Mouse (Mus musculus) kidney, postnatal 0 days (tissue): ENCODE results near the gene Kcnh7. TPM values are rescaled to one million over a fixed set of nuclear protein-coding genes. Genes with fewer than 3 reads are reported as not detected.

Experiments
- ATAC-seq: fragments of 200-750 bp; cut with Nextera tagmentation; replicated peaks from 2 replicates; pipeline ENCODE4 v1.8.0; 2017; ENCODE audit warnings: low read depth, moderate number of reproducible peaks, moderate TSS enrichment, moderate library complexity; ENCODE audit not compliant: low FRiP score
- DNase-seq: peaks from one replicate; pipeline ENCODE4 v3.0.0-alpha.2; 2016; ENCODE audit warnings: low spot score
- H3K27ac ChIP-seq: fragments of 300-500 bp; sonication (generic); 2 replicates; pipeline ENCODE4 v1.5.1; 2014; ENCODE audit warnings: mild to moderate bottlenecking
- H3K27me3 ChIP-seq: fragments of 300-500 bp; sonication (generic); 2 replicates; pipeline ENCODE4 v1.6.1; 2014; ENCODE audit warnings: low read length, mixed read lengths; ENCODE audit not compliant: insufficient read depth
- H3K36me3 ChIP-seq: fragments of 300-500 bp; sonication (generic); 2 replicates; pipeline ENCODE4 v1.6.1; 2014; ENCODE audit warnings: low read length, mixed read lengths; ENCODE audit not compliant: insufficient read depth
- H3K4me1 ChIP-seq: fragments of 300-500 bp; sonication (generic); replicated peaks from 2 replicates; pipeline ENCODE4 v1.6.1; 2014; ENCODE audit warnings: antibody characterized with exemption, low read length, mixed read lengths; ENCODE audit not compliant: insufficient read depth
- H3K4me2 ChIP-seq: fragments of 300-500 bp; sonication (generic); 2 replicates; pipeline ENCODE4 v1.6.1; 2014; ENCODE audit warnings: mild to moderate bottlenecking, low read length, moderate library complexity, mixed read lengths
- H3K4me3 ChIP-seq: fragments of 300-500 bp; sonication (generic); replicated peaks from 2 replicates; pipeline ENCODE4 v1.5.1; 2014; ENCODE audit warnings: low read depth, low read length
- H3K9ac ChIP-seq: fragments of 300-500 bp; sonication (generic); 2 replicates; pipeline ENCODE4 v1.6.1; 2014; ENCODE audit warnings: low read depth, low read length
- H3K9me3 ChIP-seq: fragments of 300-500 bp; sonication (generic); replicated peaks from 2 replicates; pipeline ENCODE4 v1.6.1; 2016; ENCODE audit warnings: low read length, inconsistent platforms, mixed read lengths
- CTCF ChIP-seq: IDR thresholded peaks from 2 replicates; pipeline ENCODE4 v1.5.1; 2016; ENCODE audit warnings: antibody characterized with exemption, low read depth, mild to moderate bottlenecking, moderate library complexity
- WGBS: fragments of 180-500 bp; shearing (Covaris S2); extraction: QIAGEN DNeasy Blood & Tissue Kit; methylation state at CpG from one replicate; pipeline ENCODE4 v1.1.7; 2014; 5-methylcytosine and 5-hydroxymethylcytosine counted together
- polyA plus RNA-seq: library from polyadenylated mRNA; unstranded; fragments of >200 nt; fragmentation: Nextera tagmentation; extraction: Ambion mirVana; gene quantifications from 2 replicates; pipeline ENCODE4 v1.2.1, GENCODE M21; 2015

The Kcnh7 gene
- polyA plus RNA-seq, 1 experiment from 2014 or later, result 0.46 TPM

GRCm38 (mm10) chr2:62907688-62908087 is 276.4 kb downstream of the Kcnh7 start:
- no peak for DNase-seq
- Histone ChIP-seq H3K4me3 (no peak overlapping the region), H3K9ac (no peak overlapping the region), H3K36me3 (no peaks in the 10 kb centered on the region), H3K27ac (peak overlapping the region; percentile 42; the same call in 1 of the 2 replicates), H3K9me3 (no peaks in the 10 kb centered on the region), H3K27me3 (no peaks in the 10 kb centered on the region), H3K4me2 (no peak overlapping the region), H3K4me1 (0 out of 2 replicates have a peak, but pooled peaks cover 2% of the 10 kb centered on the region)
- WGBS, result 67% methylated on average over 3 of the region's 3 CpGs
- ATAC-seq, result no peak
- no peak for TF ChIP-seq CTCF

GRCm38 (mm10) chr2:62902363-62903353 is 281.4 kb downstream of the Kcnh7 start:
- WGBS, result 57% methylated on average over 1 of the region's 1 CpGs
- no peak overlapping the region for H3K9ac ChIP-seq
- H3K9me3 ChIP-seq, result no peaks in the 10 kb centered on the region
- H3K27ac ChIP-seq, result 0 out of 2 replicates have a peak overlapping the region, but pooled peaks have one; percentile 42
- no peak overlapping the region for H3K4me2 ChIP-seq
- no peak overlapping the region for H3K4me3 ChIP-seq
- no peaks in the 10 kb centered on the region for H3K4me1 ChIP-seq
- TF ChIP-seq CTCF, result no peak
- ATAC-seq (0 out of 2 replicates have a peak, but pooled peaks have one; percentile 33), DNase-seq (peak; percentile 39)
- no peaks in the 10 kb centered on the region for H3K36me3 ChIP-seq
- no peaks in the 10 kb centered on the region for H3K27me3 ChIP-seq

- Histone ChIP-seq H3K9me3 (no peaks in the 10 kb centered on the region), H3K4me2 (no peak overlapping the region), H3K27me3 (no peaks in the 10 kb centered on the region), H3K36me3 (no peaks in the 10 kb centered on the region), H3K4me3 (no peak overlapping the region), H3K27ac (no peak overlapping the region), H3K4me1 (no peaks in the 10 kb centered on the region), H3K9ac (no peak overlapping the region)
- WGBS, result 72% methylated on average over 4 of the region's 4 CpGs
- no peak for ATAC-seq
- no peak for DNase-seq
- TF ChIP-seq CTCF, result no peak
Observed at GRCm38 (mm10) chr2:62878763-62879162, 305.3 kb downstream of the Kcnh7 start.

GRCm38 (mm10) chr2:62855391-62855790 is 328.7 kb downstream of the Kcnh7 start:
- no peak overlapping the region for H3K9ac ChIP-seq
- DNase-seq (no peak), ATAC-seq (no peak)
- H3K4me1 ChIP-seq, result no peaks in the 10 kb centered on the region
- 67% methylated on average over 3 of the region's 3 CpGs for WGBS
- H3K36me3 ChIP-seq, result no peaks in the 10 kb centered on the region
- H3K4me3 ChIP-seq, result no peak overlapping the region
- no peak for TF ChIP-seq CTCF
- H3K27ac ChIP-seq, result no peak overlapping the region
- no peaks in the 10 kb centered on the region for H3K27me3 ChIP-seq
- no peak overlapping the region for H3K4me2 ChIP-seq
- no peaks in the 10 kb centered on the region for H3K9me3 ChIP-seq

GRCm38 (mm10) chr2:62842630-62843029 is 341.5 kb downstream of the Kcnh7 start:
- no peaks in the 10 kb centered on the region for H3K27me3 ChIP-seq
- no peak overlapping the region for H3K27ac ChIP-seq
- TF ChIP-seq CTCF, result no peak
- no peaks in the 10 kb centered on the region for H3K36me3 ChIP-seq
- no peak overlapping the region for H3K4me2 ChIP-seq
- no peak overlapping the region for H3K9ac ChIP-seq
- H3K9me3 ChIP-seq, result no peaks in the 10 kb centered on the region
- WGBS, result 63% methylated on average over 1 of the region's 1 CpGs
- ATAC-seq (no peak), DNase-seq (no peak)
- H3K4me1 ChIP-seq, result no peaks in the 10 kb centered on the region
- no peak overlapping the region for H3K4me3 ChIP-seq

GRCm38 (mm10) chr2:62834261-62834660 is 349.8 kb downstream of the Kcnh7 start:
- H3K4me3 ChIP-seq, result no peak overlapping the region
- WGBS, result 89% methylated on average over 1 of the region's 1 CpGs
- H3K9ac ChIP-seq, result no peak overlapping the region
- no peaks in the 10 kb centered on the region for H3K4me1 ChIP-seq
- DNase-seq (no peak), ATAC-seq (no peak)
- no peaks in the 10 kb centered on the region for H3K9me3 ChIP-seq
- H3K36me3 ChIP-seq, result no peaks in the 10 kb centered on the region
- H3K27me3 ChIP-seq, result no peaks in the 10 kb centered on the region
- no peak overlapping the region for H3K4me2 ChIP-seq
- TF ChIP-seq CTCF, result no peak
- H3K27ac ChIP-seq, result no peak overlapping the region
